Mouse (Mus musculus) midbrain, embryonic 10.5 days (tissue): ENCODE measurements at regions not wholly inside any gene's neighbourhood (a gene's known extent, or its start where the extent isn't known, plus 50 kb on each side); places are given as distances from the start of the nearest gene placed in this dataset.

ENCODE experiments used
- DNase-seq: peaks from one replicate; pipeline ENCODE4 v3.0.0-alpha.2; 2017; ENCODE audit warnings: low spot score
- H3K27ac ChIP-seq: fragments of 300-500 bp; sonication (generic); replicated peaks from 2 replicates; pipeline ENCODE4 v1.5.1; 2016; ENCODE audit warnings: mild to moderate bottlenecking
- H3K27me3 ChIP-seq: fragments of 300-500 bp; sonication (generic); 2 replicates; pipeline ENCODE4 v1.6.1; 2016; ENCODE audit warnings: low read depth, mild to moderate bottlenecking; ENCODE audit not compliant: poor library complexity, severe bottlenecking
- H3K36me3 ChIP-seq: fragments of 300-500 bp; sonication (generic); 2 replicates; pipeline ENCODE4 v1.6.1; 2016; ENCODE audit warnings: mild to moderate bottlenecking, moderate library complexity
- H3K4me1 ChIP-seq: fragments of 300-500 bp; sonication (generic); 2 replicates; pipeline ENCODE4 v1.6.1; 2016
- H3K4me3 ChIP-seq: fragments of 300-500 bp; sonication (generic); 2 replicates; pipeline ENCODE4 v1.5.1; 2016; ENCODE audit warnings: mild to moderate bottlenecking, moderate library complexity
- H3K9me3 ChIP-seq: fragments of 300-500 bp; sonication (generic); replicated peaks from 2 replicates; pipeline ENCODE4 v1.6.1; 2016; ENCODE audit warnings: mild to moderate bottlenecking
- WGBS: fragments of 180-500 bp; shearing (Covaris S2); methylation state at CpG from one replicate; pipeline ENCODE4 v1.1.7; 2016; 5-methylcytosine and 5-hydroxymethylcytosine counted together

- H3K27ac ChIP-seq = no peak overlapping the region
- no peaks in the 10 kb centered on the region for H3K36me3 ChIP-seq
- H3K9me3 ChIP-seq = no peaks in the 10 kb centered on the region; the same call in 1 of the 2 replicates
- no peaks in the 10 kb centered on the region for H3K27me3 ChIP-seq
- H3K4me3 ChIP-seq = no peak overlapping the region
- H3K4me1 ChIP-seq = peaks cover 6% of the 10 kb centered on the region
- no peak for DNase-seq
- WGBS = 72% methylated on average over 2 of the region's 2 CpGs
Measured at GRCm38 (mm10) chr3:33440905-33441304, 297.9 kb upstream of the Pex5l start.

DNA sequence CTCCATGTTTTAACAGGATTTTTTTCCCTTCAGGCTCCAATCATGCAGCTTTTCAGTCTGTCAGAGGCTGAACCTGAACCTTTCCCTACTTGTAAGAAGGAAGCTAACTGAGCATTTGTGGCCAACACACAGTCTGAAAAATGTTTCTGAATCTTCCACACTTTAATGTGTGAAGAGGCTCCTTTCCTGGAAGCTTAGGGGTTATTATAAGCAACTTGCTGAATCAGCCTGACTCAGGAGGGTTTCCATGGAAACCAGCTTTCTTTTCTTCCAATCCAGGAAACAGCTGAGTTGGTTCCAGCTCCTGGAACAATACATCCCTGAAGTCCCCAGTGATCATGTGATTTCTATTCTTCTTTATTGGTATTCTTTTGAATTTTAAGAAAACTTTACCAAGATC, 297.5 kb upstream of the Pex5l start:
- Histone ChIP-seq H3K27me3 (no peaks in the 10 kb centered on the region), H3K4me3 (no peak overlapping the region), H3K27ac (no peak overlapping the region), H3K9me3 (no peaks in the 10 kb centered on the region; the same call in 1 of the 2 replicates), H3K36me3 (no peaks in the 10 kb centered on the region), H3K4me1 (peaks cover 6% of the 10 kb centered on the region)
- DNase-seq = no peak

DNA sequence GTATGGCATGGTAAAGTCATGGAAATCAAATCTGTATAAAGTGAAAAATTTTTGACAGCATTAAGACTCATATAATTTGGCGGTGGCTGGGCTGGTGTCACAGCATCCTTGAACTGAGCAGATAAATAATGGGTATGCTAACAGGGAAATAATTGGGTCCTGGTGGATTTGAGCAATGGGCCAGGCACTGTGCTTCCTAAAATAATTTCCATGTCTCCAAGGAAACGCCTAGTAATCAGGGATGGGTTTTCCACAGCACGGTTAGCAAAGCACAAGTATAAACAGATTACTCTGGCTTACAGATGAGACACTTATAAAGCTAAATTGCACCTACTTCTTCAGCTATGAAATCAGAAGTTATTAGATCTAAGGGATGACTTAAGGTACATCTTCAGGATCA, 273.9 kb upstream of the Pex5l start:
- no peaks in the 10 kb centered on the region for H3K4me1 ChIP-seq
- no peak for DNase-seq
- WGBS = 79% methylated on average over 3 of the region's 3 CpGs
- H3K4me3 ChIP-seq = no peak overlapping the region
- H3K9me3 ChIP-seq = no peaks in the 10 kb centered on the region
- no peaks in the 10 kb centered on the region for H3K36me3 ChIP-seq
- no peak overlapping the region for H3K27ac ChIP-seq
- no peaks in the 10 kb centered on the region for H3K27me3 ChIP-seq

DNA sequence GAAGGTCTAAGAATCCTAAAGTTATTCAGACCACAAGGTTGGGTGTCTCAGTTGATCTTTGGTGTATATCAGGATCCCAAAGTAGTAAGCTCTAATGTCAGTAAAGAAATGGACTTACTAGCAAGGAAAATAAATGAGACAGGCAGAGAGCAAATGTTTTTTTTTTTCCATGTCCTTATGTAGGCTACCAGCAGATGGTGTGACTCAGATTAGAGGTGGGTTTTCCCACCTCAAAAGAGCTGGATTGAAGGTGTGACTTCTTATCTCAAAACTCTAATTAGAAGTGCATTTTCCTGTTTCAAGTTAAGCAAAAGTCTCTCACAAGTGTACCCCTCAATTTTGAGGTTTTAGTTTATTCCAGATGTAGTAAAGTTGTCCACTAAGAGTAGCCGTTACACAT, 273.3 kb upstream of the Pex5l start:
- no peaks in the 10 kb centered on the region for H3K4me1 ChIP-seq
- no peak for DNase-seq
- 93% methylated on average over 1 of the region's 1 CpGs for WGBS
- no peak overlapping the region for H3K4me3 ChIP-seq
- no peaks in the 10 kb centered on the region for H3K9me3 ChIP-seq
- H3K27me3 ChIP-seq = no peaks in the 10 kb centered on the region
- no peaks in the 10 kb centered on the region for H3K36me3 ChIP-seq
- no peak overlapping the region for H3K27ac ChIP-seq

DNA sequence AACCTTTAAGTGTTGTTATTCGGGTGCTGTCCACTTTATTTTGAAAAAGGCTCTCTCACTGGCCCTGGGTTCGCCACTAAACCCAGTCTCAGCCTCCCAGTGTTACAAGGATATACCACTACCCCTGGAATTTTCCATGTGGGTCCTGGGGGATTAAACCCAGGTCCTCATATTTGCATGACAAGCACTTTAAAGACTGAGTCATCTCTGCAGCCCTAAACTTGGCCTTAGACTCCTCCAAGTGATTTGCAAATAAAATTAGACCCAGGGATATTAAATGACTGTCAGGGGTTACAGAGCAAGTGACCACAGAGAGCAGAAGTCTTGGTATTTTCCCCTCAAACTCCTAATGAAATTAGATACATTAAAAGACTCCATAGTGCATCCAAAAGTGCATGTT, 258.9 kb upstream of the Pex5l start:
- Histone ChIP-seq H3K36me3 (no peaks in the 10 kb centered on the region), H3K4me1 (no peaks in the 10 kb centered on the region), H3K27me3 (no peaks in the 10 kb centered on the region), H3K27ac (no peak overlapping the region), H3K9me3 (no peaks in the 10 kb centered on the region), H3K4me3 (no peak overlapping the region)
- DNase-seq = no peak
- WGBS = 78% methylated on average over 2 of the region's 2 CpGs

DNA sequence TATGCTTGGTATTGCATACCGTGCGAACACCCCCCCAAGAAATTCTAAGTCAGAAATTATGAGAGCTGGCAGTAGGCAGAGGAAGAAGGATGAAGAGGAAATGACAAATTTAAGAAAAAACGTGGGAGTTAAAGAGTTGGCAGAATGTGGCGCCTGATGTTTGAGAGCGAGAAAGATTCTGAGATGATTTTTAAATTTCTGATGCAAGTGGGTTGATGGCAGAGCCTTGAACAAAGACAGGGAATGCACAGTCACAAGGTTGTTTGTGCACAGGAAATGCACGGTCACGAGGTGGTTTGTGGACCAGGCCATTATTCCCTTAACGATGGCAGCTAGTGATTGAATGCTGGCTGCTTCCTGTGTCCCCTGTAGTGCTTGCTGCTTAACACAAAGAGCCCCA, 256.3 kb upstream of the Pex5l start:
- no peak overlapping the region for H3K4me3 ChIP-seq
- WGBS = 85% methylated on average over 8 of the region's 8 CpGs

GRCm38 (mm10) chr3:33398326-33398725, 255.3 kb upstream of the Pex5l start:
- Histone ChIP-seq H3K4me1 (no peaks in the 10 kb centered on the region), H3K27me3 (no peaks in the 10 kb centered on the region), H3K36me3 (no peaks in the 10 kb centered on the region), H3K9me3 (no peaks in the 10 kb centered on the region), H3K27ac (no peak overlapping the region), H3K4me3 (no peak overlapping the region)
- WGBS = 86% methylated on average over 2 of the region's 2 CpGs
- no peak for DNase-seq

More for the DNA sequence above, 256.3 kb upstream of the Pex5l start:
- H3K36me3 ChIP-seq = no peaks in the 10 kb centered on the region
- no peak overlapping the region for H3K27ac ChIP-seq
- no peaks in the 10 kb centered on the region for H3K27me3 ChIP-seq
- no peaks in the 10 kb centered on the region for H3K4me1 ChIP-seq
- no peak for DNase-seq
- H3K9me3 ChIP-seq = no peaks in the 10 kb centered on the region

DNA sequence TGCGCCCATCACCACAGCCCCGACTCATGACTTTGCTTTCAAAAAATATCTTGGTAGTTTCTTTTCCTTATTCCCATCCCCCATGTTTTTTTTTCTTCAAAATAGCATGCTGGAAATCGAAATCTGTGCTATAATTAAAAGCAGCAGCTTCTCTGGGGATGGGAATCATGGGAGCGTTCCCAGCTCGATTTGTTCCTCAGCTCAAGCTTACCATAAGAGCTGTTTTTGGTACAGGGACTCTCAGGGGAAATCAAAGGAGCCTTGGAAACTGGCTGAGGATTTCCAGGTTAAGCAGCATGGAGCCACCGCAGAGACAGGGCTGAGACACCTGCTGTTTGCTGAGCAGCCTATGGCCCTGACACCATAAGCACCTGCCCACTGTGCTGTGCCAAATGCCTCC, 254.2 kb upstream of the Pex5l start:
- H3K36me3 ChIP-seq = no peaks in the 10 kb centered on the region
- no peaks in the 10 kb centered on the region for H3K9me3 ChIP-seq
- H3K27ac ChIP-seq = no peak overlapping the region
- H3K27me3 ChIP-seq = no peaks in the 10 kb centered on the region
- H3K4me1 ChIP-seq = no peaks in the 10 kb centered on the region
- no peak overlapping the region for H3K4me3 ChIP-seq
- 75% methylated on average over 6 of the region's 6 CpGs for WGBS
- DNase-seq = no peak

- WGBS = 96% methylated on average over 1 of the region's 1 CpGs
- no peaks in the 10 kb centered on the region for H3K27me3 ChIP-seq
- H3K4me3 ChIP-seq = no peak overlapping the region
- H3K36me3 ChIP-seq = no peaks in the 10 kb centered on the region
- H3K27ac ChIP-seq = no peak overlapping the region
- no peaks in the 10 kb centered on the region for H3K9me3 ChIP-seq
- no peak for DNase-seq
- H3K4me1 ChIP-seq = no peaks in the 10 kb centered on the region
Measured at GRCm38 (mm10) chr3:33392541-33392822, 249.4 kb upstream of the Pex5l start.

GRCm38 (mm10) chr3:33391765-33392540, 248.9 kb upstream of the Pex5l start:
- WGBS = 90% methylated on average over 4 of the region's 4 CpGs
- DNase-seq = no peak
- Histone ChIP-seq H3K36me3 (no peaks in the 10 kb centered on the region), H3K4me3 (no peak overlapping the region), H3K27ac (no peak overlapping the region), H3K9me3 (no peaks in the 10 kb centered on the region), H3K27me3 (no peaks in the 10 kb centered on the region), H3K4me1 (no peaks in the 10 kb centered on the region)

DNA sequence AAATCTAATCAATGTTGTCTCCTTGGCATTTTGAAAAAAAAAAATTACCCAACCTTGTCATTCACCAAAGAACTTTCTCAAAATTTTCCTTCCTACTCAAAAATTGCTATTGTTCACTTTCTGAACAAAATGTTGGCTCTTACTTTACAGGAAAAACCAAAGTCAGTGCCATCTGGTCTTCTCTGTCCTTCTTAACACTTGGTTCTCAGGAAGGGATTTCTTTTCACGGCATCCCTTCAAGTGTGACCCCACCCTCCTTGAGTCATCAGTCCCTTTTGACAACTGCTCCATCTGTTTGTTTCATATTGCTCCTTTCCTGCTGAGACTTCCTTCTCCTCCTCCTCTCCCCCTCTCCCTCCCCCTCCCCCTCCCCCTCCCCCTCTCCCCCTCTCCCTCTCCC, 245.1 kb upstream of the Pex5l start:
- no peaks in the 10 kb centered on the region for H3K27me3 ChIP-seq
- no peak overlapping the region for H3K27ac ChIP-seq
- no peak overlapping the region for H3K4me3 ChIP-seq
- no peak for DNase-seq
- H3K36me3 ChIP-seq = no peaks in the 10 kb centered on the region
- WGBS = 66% methylated on average over 1 of the region's 1 CpGs
- no peaks in the 10 kb centered on the region for H3K4me1 ChIP-seq
- no peaks in the 10 kb centered on the region for H3K9me3 ChIP-seq

- no peak for DNase-seq
- H3K4me3 ChIP-seq = no peak overlapping the region
- H3K9me3 ChIP-seq = no peaks in the 10 kb centered on the region
- no peaks in the 10 kb centered on the region for H3K27me3 ChIP-seq
- no peak overlapping the region for H3K27ac ChIP-seq
- WGBS = 92% methylated on average over 1 of the region's 1 CpGs
- H3K4me1 ChIP-seq = no peaks in the 10 kb centered on the region
- no peaks in the 10 kb centered on the region for H3K36me3 ChIP-seq
Measured at GRCm38 (mm10) chr3:33383622-33384021, 240.6 kb upstream of the Pex5l start.

DNA sequence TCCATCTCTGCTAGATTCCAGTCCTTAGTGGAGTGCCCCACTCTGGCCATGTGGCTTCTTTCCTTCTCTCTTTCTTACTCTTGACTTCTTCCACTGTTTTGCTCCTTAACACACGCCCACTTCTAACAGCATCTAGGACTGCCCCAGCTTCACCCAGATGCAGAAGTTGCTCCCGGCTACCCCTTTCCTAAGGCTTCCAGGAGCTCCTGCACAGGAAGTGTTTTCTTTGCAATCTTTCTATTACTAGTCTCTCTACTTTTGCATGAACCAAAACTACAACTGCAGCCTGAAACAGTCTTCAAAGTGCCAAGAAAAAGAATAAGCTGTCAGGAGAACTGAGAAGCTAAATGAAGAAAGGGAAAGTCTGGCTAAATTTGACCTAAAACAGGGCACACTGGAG, 236.6 kb upstream of the Pex5l start:
- Histone ChIP-seq H3K27me3 (no peaks in the 10 kb centered on the region), H3K36me3 (no peaks in the 10 kb centered on the region), H3K27ac (no peak overlapping the region), H3K4me1 (no peaks in the 10 kb centered on the region), H3K9me3 (no peaks in the 10 kb centered on the region), H3K4me3 (no peak overlapping the region)
- DNase-seq = no peak
- 84% methylated on average over 2 of the region's 2 CpGs for WGBS

- WGBS = 80% methylated on average over 3 of the region's 3 CpGs
- no peaks in the 10 kb centered on the region for H3K36me3 ChIP-seq
- no peaks in the 10 kb centered on the region for H3K9me3 ChIP-seq
- no peak for DNase-seq
- H3K4me1 ChIP-seq = no peaks in the 10 kb centered on the region
- H3K4me3 ChIP-seq = no peak overlapping the region
- H3K27me3 ChIP-seq = no peaks in the 10 kb centered on the region
- H3K27ac ChIP-seq = no peak overlapping the region
Measured at GRCm38 (mm10) chr3:33375161-33375560, 232.1 kb upstream of the Pex5l start.
